Mouse (Mus musculus): Measurements from ENCODE around the gene Minpp1. TPM values are rescaled to one million over a fixed set of nuclear protein-coding genes. Genes with fewer than 3 reads are reported as not detected.
"Not testable (repeated sequence)": the region's sequence is repeated elsewhere in the genome, so short reads cannot be mapped to it uniquely, and the experiment has no call there.

The Minpp1 gene
- polyA plus RNA-seq, 1 experiment, result 10.7 TPM

DNA sequence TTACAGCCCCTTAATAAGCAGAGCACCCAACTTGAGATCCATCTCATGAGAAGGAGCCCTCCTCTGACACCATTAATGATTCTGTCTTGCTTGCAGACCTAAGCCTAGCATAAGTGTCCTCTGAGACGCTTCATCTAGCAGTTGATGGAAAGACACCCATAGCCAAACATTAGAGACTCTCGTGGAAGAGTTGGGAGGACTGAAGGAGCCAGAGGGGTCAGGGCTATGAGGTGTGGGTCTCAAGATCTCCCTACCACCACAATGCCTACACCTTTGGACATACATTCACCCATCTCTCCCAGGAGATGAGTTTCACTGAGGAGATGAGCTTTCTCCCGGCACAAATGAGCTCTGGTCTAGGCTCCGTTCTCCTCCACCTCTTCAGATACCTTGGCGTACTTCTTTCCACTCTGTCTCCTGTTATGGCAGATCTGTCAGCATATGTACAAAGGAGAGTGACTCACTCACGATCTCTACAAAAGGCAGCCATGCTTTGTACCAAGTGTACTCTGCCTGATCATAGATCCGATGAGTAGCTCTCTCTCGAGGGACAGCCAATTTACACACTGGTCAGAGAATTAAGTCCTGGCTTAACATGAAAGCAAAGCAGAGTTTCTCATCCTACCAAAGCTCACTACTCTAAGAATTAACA is 4.7 kb upstream of the Minpp1 start:
- Histone ChIP-seq H3K4me1 (ENCODE audit: control insufficient read depth, insufficient read depth, insufficient read length, low read length) (no peaks in the 10 kb centered on the region), H3K27ac (replicated peaks; ENCODE audit: low read depth, low read length) (no peak overlapping the region)

DNA sequence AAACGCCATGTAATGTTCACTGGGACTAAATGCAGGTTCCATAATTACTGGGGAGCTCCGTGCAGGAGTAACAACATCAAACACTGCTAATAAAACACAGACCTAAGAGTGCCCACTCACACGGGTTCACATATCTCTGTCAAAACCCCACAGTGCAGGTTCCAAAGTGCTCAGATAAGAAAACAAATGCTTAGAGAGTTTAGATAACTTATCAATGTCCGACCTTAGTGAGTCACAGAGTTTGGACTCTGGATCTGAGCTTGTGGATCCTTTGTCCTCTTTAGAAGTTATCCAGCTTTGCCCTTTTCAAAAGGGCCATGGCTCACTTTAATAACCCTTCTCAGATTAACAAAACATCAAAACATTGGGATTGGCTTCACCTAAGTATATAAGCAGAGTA is 4.1 kb upstream of the Minpp1 start:
- Histone ChIP-seq H3K4me3 (ENCODE audit: insufficient read depth, low read depth, low read length) (no peak overlapping the region), H3K27ac (replicated peaks; ENCODE audit: low read depth, low read length) (no peak overlapping the region)

More for the DNA sequence above, 4.7 kb upstream of the Minpp1 start:
- no peak overlapping the region for H3K4me3 ChIP-seq (ENCODE audit: insufficient read depth, low read depth, low read length)

DNA sequence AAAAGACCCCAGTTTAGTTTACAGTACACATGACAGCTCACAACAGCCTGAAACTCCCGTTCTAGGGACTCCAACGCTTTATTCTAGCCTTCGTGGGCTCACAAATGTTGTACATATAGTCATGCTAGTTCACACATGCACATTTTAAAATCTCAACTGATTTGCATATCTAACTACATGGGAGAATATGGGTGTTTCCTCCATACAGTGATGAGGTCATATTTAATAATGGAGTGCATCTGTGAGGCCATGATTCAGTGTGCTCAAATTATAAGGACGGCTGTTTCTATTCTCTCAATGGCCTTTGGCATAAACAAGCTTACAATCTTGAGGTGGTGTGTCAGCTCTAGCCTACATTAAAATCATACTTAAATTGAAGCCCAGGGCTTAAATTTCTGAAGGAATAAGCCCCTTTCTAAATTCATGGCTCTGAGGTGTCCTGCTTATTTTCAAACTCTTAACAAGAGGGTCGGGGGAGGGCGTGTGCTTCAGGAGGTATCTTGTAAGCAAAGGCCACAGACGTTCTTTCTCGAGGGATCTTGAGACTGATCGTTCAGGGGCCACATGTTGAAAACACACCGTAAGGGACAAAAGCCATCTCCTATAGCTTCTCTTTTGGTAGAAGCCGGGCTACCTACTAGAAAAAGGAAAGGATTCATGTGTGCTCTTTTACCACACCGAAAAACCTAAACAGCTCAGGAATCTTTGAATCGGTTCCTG is 468 bp upstream of the Minpp1 start:
- Histone ChIP-seq H3K27ac (replicated peaks; ENCODE audit: low read depth, low read length) (peak overlapping the region; percentile 57), H3K4me3 (ENCODE audit: insufficient read depth, low read depth, low read length) (peak overlapping the region; percentile 94), H3K4me1 (ENCODE audit: control insufficient read depth, insufficient read depth, insufficient read length, low read length) (no peaks in the 10 kb centered on the region)

More for the DNA sequence above, 4.1 kb upstream of the Minpp1 start:
- no peaks in the 10 kb centered on the region for H3K4me1 ChIP-seq (ENCODE audit: control insufficient read depth, insufficient read depth, insufficient read length, low read length)

DNA sequence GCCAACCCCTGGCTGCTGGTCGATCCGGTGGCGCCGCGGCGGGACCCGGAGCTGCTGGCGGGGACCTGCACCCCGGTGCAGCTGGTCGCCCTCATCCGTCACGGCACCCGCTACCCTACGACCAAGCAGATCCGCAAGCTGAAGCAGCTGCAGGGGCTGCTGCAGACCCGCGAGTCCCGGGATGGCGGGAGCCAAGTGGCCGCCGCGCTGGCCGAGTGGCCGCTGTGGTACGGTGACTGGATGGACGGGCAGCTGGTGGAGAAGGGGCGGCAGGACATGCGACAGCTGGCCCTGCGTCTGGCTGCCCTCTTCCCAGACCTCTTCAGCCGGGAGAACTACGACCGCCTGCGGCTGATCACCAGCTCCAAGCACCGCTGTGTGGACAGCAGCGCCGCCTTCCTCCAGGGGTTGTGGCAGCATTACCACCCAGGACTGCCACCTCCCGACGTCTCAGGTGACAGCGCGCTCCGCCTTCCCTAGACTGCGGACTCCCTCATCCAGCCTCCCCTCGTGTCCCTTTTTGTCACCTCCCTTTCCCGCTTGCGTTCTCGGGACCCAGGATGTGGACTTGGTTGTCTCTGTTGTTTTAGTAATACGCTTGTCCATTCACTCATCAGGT is 646 bp downstream of the Minpp1 start:
- H3K4me3 ChIP-seq (ENCODE audit: insufficient read depth, low read depth, low read length), result peak overlapping the region; percentile 94
- not testable (repeated sequence) for H3K4me1 ChIP-seq (ENCODE audit: control insufficient read depth, insufficient read depth, insufficient read length, low read length); H3K27ac ChIP-seq (replicated peaks; ENCODE audit: low read depth, low read length)

DNA sequence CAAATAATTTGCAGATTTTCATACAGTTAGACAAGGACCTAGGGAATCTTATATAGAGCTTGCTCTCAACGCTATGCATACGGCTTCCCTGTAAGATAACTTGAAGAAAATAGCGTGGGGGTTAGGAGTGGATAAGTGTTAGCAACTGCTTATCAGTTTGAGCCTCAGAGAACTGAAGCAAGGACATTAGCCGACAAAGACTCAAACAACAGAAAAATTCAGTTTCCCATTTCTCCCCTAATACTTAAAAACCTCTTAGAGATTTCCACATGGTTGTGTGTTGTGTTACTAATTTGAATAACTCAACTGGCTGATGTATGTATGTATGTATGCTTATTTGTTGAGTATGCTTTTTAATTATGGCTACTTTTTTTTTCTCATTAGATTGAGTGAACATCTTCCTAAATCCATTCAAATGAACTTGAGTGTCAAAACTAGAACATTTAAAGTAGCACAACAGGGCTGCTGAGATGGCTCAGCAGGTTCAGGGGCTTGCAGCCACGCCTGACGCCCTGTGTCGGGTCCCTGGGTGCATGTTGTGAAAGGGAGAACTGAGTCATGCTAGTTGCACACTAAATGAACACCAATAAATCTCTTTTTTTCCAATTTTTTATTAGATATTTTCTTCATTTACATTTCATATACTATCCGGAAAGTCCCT is 2.2 kb downstream of the Minpp1 start:
- Histone ChIP-seq H3K4me1 (ENCODE audit: control insufficient read depth, insufficient read depth, insufficient read length, low read length) (no peaks in the 10 kb centered on the region), H3K27ac (replicated peaks; ENCODE audit: low read depth, low read length) (no peak overlapping the region), H3K4me3 (ENCODE audit: insufficient read depth, low read depth, low read length) (no peak overlapping the region)

DNA sequence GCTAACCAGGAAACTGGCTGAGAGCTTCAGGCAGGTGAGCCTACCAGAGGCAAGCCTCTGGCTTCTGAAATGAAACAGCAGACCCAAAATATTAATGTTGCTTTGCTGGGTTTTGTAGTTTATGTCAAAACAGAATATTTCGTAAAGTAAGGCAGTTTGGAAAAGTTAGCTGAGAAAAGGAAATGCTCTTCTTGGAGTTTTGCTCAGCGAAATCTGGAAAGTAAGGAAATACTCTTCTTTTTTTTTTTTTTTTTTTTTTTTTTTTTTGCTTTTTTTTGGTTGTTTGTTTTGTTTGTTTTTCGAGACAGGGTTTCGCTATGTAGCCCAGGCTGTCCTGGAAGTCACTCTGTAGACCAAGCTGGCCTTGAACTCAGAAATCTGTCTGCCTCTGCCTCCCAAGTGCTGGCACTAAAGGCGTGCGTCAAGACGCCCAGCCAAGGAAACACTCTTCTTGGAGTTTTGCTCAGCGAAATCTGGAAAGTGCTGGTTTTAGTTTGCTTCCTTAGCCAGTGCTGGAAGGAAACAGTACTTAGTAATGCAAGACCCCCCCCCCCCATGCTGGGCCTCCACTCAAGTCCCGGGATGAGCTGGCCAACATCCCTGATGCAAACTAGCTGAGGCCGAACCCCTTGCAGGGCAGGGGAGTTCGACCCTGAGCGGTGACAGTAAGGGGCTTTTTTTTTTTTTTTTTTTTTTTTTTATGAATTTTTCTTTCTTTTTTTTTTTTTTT is 3.8 kb downstream of the Minpp1 start:
- no peak overlapping the region for H3K27ac ChIP-seq (replicated peaks; ENCODE audit: low read depth, low read length)
- H3K4me3 ChIP-seq (ENCODE audit: insufficient read depth, low read depth, low read length), result no peak overlapping the region
- no peaks in the 10 kb centered on the region for H3K4me1 ChIP-seq (ENCODE audit: control insufficient read depth, insufficient read depth, insufficient read length, low read length)

DNA sequence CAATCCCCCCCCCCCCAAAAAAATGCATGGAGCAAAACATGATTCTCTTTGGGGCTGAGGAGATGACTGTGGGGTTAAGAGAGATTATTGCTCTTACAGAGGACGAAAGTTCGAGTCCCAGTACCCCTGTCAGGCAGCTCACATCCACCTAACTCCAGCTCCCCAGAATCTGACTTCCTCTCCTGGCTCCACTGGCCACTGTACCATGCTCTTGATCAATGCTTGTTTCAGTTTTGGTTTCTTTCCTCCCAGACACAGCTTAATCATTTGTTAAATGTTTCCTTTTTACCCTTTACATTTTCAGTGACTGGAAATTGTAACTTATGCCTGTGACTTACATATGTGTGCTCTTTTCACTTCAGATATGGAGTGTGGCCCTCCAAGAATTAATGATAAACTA is 5.4 kb downstream of the Minpp1 start:
- Histone ChIP-seq H3K4me1 (ENCODE audit: control insufficient read depth, insufficient read depth, insufficient read length, low read length) (no peaks in the 10 kb centered on the region), H3K4me3 (ENCODE audit: insufficient read depth, low read depth, low read length) (no peak overlapping the region), H3K27ac (replicated peaks; ENCODE audit: low read depth, low read length) (no peak overlapping the region)

DNA sequence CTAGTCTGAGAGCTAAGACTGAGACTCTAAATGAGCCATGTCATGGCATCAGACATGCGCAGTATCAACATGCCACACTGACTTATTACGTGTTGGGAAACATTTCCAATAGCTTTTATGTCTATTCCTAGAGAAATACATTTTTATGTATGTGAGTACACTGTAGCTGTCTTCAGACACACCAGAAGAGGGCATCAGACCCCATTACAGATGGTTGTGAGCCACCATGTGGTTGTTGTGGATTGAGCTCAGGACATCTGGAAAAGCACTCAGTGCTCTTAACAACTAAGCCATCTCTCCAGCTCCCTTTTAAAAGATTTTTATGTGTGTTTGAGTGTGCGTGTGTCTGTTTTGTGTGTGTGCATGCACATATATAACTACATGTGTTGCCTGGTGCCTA is 6.8 kb downstream of the Minpp1 start:
- Histone ChIP-seq H3K4me1 (ENCODE audit: control insufficient read depth, insufficient read depth, insufficient read length, low read length) (no peaks in the 10 kb centered on the region), H3K4me3 (ENCODE audit: insufficient read depth, low read depth, low read length) (no peak overlapping the region), H3K27ac (replicated peaks; ENCODE audit: low read depth, low read length) (no peak overlapping the region)

DNA sequence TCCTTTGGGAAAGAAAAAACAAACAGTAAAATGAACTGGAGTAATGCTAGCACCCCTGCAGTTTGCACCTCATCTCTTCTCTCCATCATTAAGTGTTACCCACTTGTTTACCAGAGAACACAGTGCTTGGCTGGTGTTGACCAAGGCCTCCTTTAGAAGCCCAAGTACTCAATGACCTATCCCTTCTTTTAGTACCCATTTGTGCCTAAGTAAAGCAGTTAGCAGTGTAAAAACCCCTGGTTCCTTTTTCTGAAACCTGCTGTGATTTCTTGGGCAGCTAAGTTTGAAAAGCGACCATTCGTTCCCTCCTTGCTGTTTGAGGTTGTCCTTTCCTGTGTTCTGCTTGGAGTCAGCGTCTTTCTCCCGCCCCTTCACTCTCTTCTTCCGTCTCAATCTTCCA is 7.4 kb downstream of the Minpp1 start:
- Histone ChIP-seq H3K4me1 (ENCODE audit: control insufficient read depth, insufficient read depth, insufficient read length, low read length) (no peaks in the 10 kb centered on the region), H3K27ac (replicated peaks; ENCODE audit: low read depth, low read length) (no peak overlapping the region), H3K4me3 (ENCODE audit: insufficient read depth, low read depth, low read length) (no peak overlapping the region)

DNA sequence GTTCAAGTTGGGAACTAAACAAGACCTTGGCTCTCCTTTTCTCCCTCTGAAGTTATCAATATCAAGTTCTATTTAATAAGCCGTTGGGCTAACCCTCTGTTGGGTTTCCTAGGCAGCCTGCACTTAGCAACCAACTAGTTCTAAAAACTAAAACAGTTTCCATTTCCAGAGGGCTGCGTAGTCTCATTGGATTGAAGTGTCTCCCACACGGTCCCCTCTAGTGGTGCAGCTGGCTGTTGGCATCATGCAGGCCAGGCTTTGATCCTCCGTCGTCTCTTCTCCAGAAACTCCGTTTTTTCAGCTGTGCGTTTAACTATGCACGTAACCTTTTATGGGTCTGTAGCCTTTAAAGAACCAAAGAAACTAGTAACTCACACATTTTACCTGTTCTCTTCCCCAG is 7.9 kb downstream of the Minpp1 start:
- Histone ChIP-seq H3K4me1 (ENCODE audit: control insufficient read depth, insufficient read depth, insufficient read length, low read length) (no peaks in the 10 kb centered on the region), H3K27ac (replicated peaks; ENCODE audit: low read depth, low read length) (no peak overlapping the region), H3K4me3 (ENCODE audit: insufficient read depth, low read depth, low read length) (no peak overlapping the region)

DNA sequence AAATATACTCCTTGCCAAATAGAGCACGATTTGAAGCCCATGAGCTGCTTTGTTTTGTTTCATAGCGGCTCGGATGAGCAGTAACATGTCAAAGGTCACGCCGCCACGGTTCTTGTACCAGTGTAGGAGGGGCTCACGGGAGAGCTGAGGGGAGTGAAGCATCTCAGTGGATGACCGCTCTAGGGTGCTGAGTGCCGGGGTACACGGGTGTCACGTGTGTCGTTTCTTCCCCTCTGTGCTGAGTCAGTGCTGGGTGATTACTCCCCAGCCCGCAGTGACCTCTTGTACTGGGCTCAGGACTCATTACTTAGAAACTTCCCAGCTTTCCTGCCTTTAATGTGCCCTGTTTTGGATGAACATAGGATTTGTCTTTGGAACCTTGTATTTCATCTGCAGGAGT is 9.0 kb downstream of the Minpp1 start:
- no peak overlapping the region for H3K27ac ChIP-seq (replicated peaks; ENCODE audit: low read depth, low read length)
- H3K4me3 ChIP-seq (ENCODE audit: insufficient read depth, low read depth, low read length), result no peak overlapping the region
- H3K4me1 ChIP-seq (ENCODE audit: control insufficient read depth, insufficient read depth, insufficient read length, low read length), result no peaks in the 10 kb centered on the region

DNA sequence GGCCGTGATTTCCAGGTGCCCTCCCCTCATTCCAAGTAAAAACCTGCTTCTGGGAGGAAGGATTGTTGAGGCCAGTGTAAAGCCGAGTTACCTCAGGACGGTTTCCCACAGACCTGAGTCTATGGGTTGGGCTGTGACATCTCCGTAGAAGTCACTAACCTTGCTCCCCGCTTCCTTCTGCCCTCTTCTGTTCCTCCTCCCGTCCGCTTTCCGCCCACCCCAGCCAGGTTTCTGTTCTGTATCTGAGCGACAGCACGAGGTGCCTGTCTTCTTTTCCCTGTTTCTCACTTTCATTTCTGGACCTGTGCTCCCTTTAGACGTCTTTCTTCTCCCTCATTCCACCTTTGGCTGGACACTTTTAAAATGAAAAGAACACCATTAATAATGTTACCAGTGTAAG is 9.5 kb downstream of the Minpp1 start:
- Histone ChIP-seq H3K4me3 (ENCODE audit: insufficient read depth, low read depth, low read length) (no peak overlapping the region), H3K4me1 (ENCODE audit: control insufficient read depth, insufficient read depth, insufficient read length, low read length) (no peaks in the 10 kb centered on the region), H3K27ac (replicated peaks; ENCODE audit: low read depth, low read length) (no peak overlapping the region)

DNA sequence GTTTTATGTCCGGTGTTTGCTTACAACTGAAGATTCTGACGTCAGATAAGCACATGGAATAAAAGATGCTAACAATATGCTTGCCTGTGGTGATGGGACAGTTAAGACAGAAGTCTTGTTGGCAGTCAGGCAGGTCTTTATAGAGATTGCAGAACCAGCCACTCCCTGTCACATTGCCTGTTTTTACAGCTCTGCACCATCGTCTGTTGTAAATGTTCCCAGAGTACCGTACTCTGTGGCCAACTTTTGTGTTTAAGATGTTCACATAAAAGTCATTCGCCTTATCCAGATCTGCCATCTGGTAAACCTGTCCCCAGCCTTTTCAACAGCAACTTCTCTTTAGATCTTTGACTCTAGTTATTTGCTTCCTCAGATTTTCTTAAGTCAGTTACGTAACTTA is 11.8 kb downstream of the Minpp1 start:
- no peak overlapping the region for H3K27ac ChIP-seq (replicated peaks; ENCODE audit: low read depth, low read length)
- no peak overlapping the region for H3K4me3 ChIP-seq (ENCODE audit: insufficient read depth, low read depth, low read length)
- H3K4me1 ChIP-seq (ENCODE audit: control insufficient read depth, insufficient read depth, insufficient read length, low read length), result no peaks in the 10 kb centered on the region

DNA sequence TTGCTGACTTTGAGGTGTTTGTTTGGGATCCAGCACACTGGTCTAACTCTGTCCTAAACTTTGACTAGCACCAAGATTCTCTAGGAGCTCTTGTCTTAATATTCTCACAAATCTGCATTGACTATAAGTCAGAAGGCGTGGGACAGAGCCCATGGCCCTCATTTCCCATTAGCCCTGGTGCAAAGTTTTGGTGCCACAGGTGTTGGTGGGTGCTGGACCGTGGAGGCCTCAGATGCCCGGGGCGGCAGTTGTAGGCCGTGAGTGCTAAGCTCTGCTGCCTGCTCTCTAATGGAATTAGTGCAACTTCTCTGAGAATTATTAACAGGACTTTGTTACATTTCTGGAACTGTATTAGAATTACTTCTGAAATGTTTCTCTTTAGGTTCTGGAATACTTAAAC is 12.4 kb downstream of the Minpp1 start:
- Histone ChIP-seq H3K27ac (replicated peaks; ENCODE audit: low read depth, low read length) (no peak overlapping the region), H3K4me1 (ENCODE audit: control insufficient read depth, insufficient read depth, insufficient read length, low read length) (no peaks in the 10 kb centered on the region), H3K4me3 (ENCODE audit: insufficient read depth, low read depth, low read length) (no peak overlapping the region)

DNA sequence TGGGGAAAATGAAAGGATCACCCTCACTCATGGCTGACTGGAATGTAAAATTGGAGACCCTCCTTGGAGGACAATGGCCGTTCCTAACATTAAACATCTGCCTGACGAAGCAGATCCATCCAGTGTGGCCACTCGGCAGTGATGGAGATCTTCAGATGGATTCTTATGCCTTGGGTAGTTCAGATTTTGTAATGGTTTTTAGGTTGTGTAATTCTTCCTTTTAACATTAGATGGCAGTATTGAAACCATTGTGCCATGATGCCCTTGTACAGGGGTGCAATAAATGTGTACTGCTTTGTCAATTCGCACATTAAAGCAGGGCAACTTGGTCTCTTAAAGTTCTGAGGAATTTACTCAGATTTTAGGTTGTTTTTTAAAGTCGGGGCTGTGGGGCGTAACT is 15.8 kb downstream of the Minpp1 start:
- H3K4me3 ChIP-seq (ENCODE audit: insufficient read depth, low read depth, low read length), result no peak overlapping the region
- H3K4me1 ChIP-seq (ENCODE audit: control insufficient read depth, insufficient read depth, insufficient read length, low read length), result no peaks in the 10 kb centered on the region
- H3K27ac ChIP-seq (replicated peaks; ENCODE audit: low read depth, low read length), result no peak overlapping the region
